Mouse (Mus musculus) midbrain, embryonic 13.5 days (tissue): ENCODE data around the gene Ctnna2. TPM values are rescaled to one million over a fixed set of nuclear protein-coding genes. Genes with fewer than 3 reads are reported as not detected.

Experiments
- ATAC-seq: fragments of 200-750 bp; cut with Nextera tagmentation; 2 replicates; pipeline ENCODE4 v1.8.0; 2017; ENCODE audit warnings: mild to moderate bottlenecking, moderate TSS enrichment, moderate library complexity
- H3K27ac ChIP-seq: fragments of 300-500 bp; sonication (generic); 2 replicates; pipeline ENCODE4 v1.5.1; 2015; ENCODE audit warnings: inconsistent platforms, mild to moderate bottlenecking, moderate library complexity
- H3K27me3 ChIP-seq: fragments of 300-500 bp; sonication (generic); 2 replicates; pipeline ENCODE4 v1.6.1; 2015; ENCODE audit warnings: mild to moderate bottlenecking, inconsistent platforms
- H3K36me3 ChIP-seq: fragments of 300-500 bp; sonication (generic); 2 replicates; pipeline ENCODE4 v1.6.1; 2015; ENCODE audit warnings: mild to moderate bottlenecking, inconsistent platforms
- H3K4me1 ChIP-seq: fragments of 300-500 bp; sonication (generic); replicated peaks from 2 replicates; pipeline ENCODE4 v1.6.1; 2015; ENCODE audit warnings: inconsistent platforms
- H3K4me2 ChIP-seq: fragments of 300-500 bp; sonication (generic); replicated peaks from 2 replicates; pipeline ENCODE4 v1.6.1; 2015; ENCODE audit warnings: moderate library complexity, mild to moderate bottlenecking, inconsistent platforms
- H3K4me3 ChIP-seq: fragments of 300-500 bp; sonication (generic); replicated peaks from 2 replicates; pipeline ENCODE4 v1.5.1; 2015; ENCODE audit warnings: mild to moderate bottlenecking, inconsistent platforms
- H3K9ac ChIP-seq: fragments of 300-500 bp; sonication (generic); replicated peaks from 2 replicates; pipeline ENCODE4 v1.6.1; 2015; ENCODE audit warnings: mild to moderate bottlenecking, inconsistent platforms
- H3K9me3 ChIP-seq: fragments of 300-500 bp; sonication (generic); 2 replicates; pipeline ENCODE4 v1.6.1; 2016; ENCODE audit warnings: mild to moderate bottlenecking, inconsistent platforms
- WGBS: fragments of 180-500 bp; shearing (Covaris S2); methylation state at CpG from one replicate; pipeline ENCODE4 v1.1.7; 2015; 5-methylcytosine and 5-hydroxymethylcytosine counted together
- polyA plus RNA-seq: library from polyadenylated mRNA; unstranded; fragments of >200 nt; fragmentation: Nextera tagmentation; extraction: Ambion mirVana; gene quantifications from 2 replicates; pipeline ENCODE4 v1.2.1, GENCODE M21; 2015

Gene Ctnna2
- polyA plus RNA-seq, 1 experiment from 2014 or later = 137 TPM

DNA sequence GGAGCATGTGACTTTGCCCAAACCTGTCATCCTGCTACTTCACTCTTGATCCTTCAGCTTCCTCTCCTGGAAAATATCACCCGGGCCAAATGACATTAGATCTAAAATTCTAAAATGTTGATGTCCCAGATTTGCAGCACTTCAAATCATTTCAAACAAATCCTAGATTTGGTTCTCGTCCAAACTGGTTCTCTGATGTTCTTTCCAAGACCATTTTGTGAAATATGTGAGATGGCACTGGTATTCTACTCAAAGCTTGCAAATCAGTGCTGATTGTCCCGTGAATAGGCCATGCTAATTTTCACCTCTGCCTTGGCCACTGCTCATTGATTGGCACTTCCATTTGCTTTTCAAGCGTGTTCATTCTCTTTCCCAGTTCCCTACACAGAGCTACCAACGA is 571.0 kb downstream of the Ctnna2 start:
- no peak overlapping the region for H3K9ac ChIP-seq
- WGBS = 79% methylated on average over 5 of the region's 5 CpGs
- no peaks in the 10 kb centered on the region for H3K4me1 ChIP-seq
- no peak overlapping the region for H3K4me2 ChIP-seq
- H3K9me3 ChIP-seq = no peaks in the 10 kb centered on the region
- no peak overlapping the region for H3K27ac ChIP-seq
- H3K4me3 ChIP-seq = no peak overlapping the region
- no peak for ATAC-seq
- no peaks in the 10 kb centered on the region for H3K27me3 ChIP-seq
- no peaks in the 10 kb centered on the region for H3K36me3 ChIP-seq

DNA sequence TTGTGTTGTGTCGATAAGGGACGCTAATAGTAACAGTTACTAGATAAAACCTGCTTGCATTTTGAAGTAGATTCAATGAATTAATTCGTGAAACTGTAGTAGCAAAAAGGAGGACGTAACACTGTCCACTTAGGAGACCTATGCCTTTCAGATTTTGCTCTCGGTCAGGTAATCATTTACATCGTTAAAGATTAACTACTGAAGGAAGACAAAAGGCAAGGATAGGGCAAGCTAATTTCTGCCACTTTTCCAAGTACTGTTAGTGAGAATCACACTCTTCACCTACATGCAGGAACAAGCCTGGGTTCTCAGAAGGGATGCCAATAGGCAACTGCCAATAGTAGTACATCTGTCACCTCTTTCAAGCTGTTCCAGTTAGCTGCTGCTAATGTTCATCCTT is 578.7 kb downstream of the Ctnna2 start:
- Histone ChIP-seq H3K27ac (no peak overlapping the region), H3K9me3 (no peaks in the 10 kb centered on the region), H3K27me3 (no peaks in the 10 kb centered on the region), H3K36me3 (no peaks in the 10 kb centered on the region), H3K4me2 (no peak overlapping the region), H3K9ac (no peak overlapping the region), H3K4me1 (no peaks in the 10 kb centered on the region), H3K4me3 (no peak overlapping the region)
- 92% methylated on average over 6 of the region's 6 CpGs for WGBS
- no peak for ATAC-seq

- Histone ChIP-seq H3K4me3 (no peak overlapping the region), H3K9ac (no peak overlapping the region), H3K27me3 (no peaks in the 10 kb centered on the region), H3K27ac (no peak overlapping the region), H3K4me2 (no peak overlapping the region), H3K4me1 (no peaks in the 10 kb centered on the region), H3K9me3 (no peaks in the 10 kb centered on the region), H3K36me3 (no peaks in the 10 kb centered on the region)
- 100% methylated on average over 1 of the region's 1 CpGs for WGBS
- ATAC-seq = no peak
Measured at GRCm38 (mm10) chr6:77391663-77392062, 587.8 kb downstream of the Ctnna2 start.

DNA sequence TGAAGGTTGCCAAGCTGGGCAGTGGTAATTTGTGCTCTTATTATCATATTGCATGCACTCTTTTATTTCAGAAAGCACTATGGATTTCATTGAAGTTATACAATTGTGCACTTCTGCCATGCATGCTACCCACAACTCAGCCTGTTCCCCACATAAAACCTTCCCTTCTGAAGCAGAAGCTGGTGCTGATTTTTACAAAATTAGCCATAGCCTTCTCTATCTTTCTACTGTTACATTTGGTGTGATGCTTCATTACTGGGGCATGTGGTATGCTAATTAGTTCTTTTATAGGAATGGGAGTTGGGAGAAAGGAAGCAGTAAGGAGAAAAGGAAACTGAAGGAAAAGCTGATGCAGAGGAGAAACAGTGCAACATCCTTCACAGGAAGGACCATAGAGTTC is 598.2 kb downstream of the Ctnna2 start:
- Histone ChIP-seq H3K4me1 (no peaks in the 10 kb centered on the region), H3K9me3 (no peaks in the 10 kb centered on the region), H3K9ac (no peak overlapping the region), H3K27me3 (no peaks in the 10 kb centered on the region), H3K4me2 (no peak overlapping the region), H3K36me3 (no peaks in the 10 kb centered on the region), H3K4me3 (no peak overlapping the region), H3K27ac (no peak overlapping the region)
- no peak for ATAC-seq

DNA sequence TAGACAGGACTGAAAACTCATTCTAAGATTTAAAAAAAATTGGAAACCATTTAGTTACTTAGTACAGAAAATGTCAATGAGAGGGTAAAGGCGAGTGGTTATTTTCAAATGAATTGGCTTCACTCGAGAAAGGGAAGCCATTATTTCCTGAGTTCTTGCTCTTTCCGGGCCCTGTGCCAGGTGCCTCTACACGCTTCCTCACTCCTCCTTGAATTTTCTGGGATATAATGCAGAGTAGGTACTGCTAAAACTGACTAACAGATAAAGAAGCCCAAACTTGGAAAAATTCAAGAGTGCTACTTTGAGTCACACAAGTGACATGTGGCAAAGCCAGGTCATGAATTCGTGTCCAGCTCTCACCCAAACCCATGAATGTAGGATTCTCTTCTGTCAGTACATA is 606.4 kb downstream of the Ctnna2 start:
- Histone ChIP-seq H3K4me1 (0 out of 2 replicates have a peak, but pooled peaks cover 4% of the 10 kb centered on the region), H3K27ac (no peak overlapping the region), H3K4me2 (no peak overlapping the region), H3K9me3 (no peaks in the 10 kb centered on the region), H3K36me3 (no peaks in the 10 kb centered on the region), H3K4me3 (no peak overlapping the region), H3K27me3 (no peaks in the 10 kb centered on the region), H3K9ac (no peak overlapping the region)
- 79% methylated on average over 5 of the region's 5 CpGs for WGBS
- no peak for ATAC-seq

GRCm38 (mm10) chr6:77371147-77371546 is 608.4 kb downstream of the Ctnna2 start:
- Histone ChIP-seq H3K27ac (no peak overlapping the region), H3K4me2 (no peak overlapping the region), H3K4me1 (peaks cover 4% of the 10 kb centered on the region; the same call in 1 of the 2 replicates), H3K9me3 (no peaks in the 10 kb centered on the region), H3K36me3 (no peaks in the 10 kb centered on the region), H3K4me3 (no peak overlapping the region), H3K27me3 (no peaks in the 10 kb centered on the region), H3K9ac (no peak overlapping the region)
- ATAC-seq = no peak
- WGBS = 84% methylated on average over 2 of the region's 2 CpGs

- Histone ChIP-seq H3K4me1 (peaks cover 6% of the 10 kb centered on the region; the same call in 1 of the 2 replicates), H3K27me3 (no peaks in the 10 kb centered on the region), H3K27ac (no peak overlapping the region), H3K36me3 (no peaks in the 10 kb centered on the region), H3K9me3 (no peaks in the 10 kb centered on the region), H3K4me3 (no peak overlapping the region), H3K4me2 (no peak overlapping the region), H3K9ac (no peak overlapping the region)
- 84% methylated on average over 6 of the region's 6 CpGs for WGBS
- ATAC-seq = no peak
Measured at GRCm38 (mm10) chr6:77358471-77358837, 621.0 kb downstream of the Ctnna2 start.

DNA sequence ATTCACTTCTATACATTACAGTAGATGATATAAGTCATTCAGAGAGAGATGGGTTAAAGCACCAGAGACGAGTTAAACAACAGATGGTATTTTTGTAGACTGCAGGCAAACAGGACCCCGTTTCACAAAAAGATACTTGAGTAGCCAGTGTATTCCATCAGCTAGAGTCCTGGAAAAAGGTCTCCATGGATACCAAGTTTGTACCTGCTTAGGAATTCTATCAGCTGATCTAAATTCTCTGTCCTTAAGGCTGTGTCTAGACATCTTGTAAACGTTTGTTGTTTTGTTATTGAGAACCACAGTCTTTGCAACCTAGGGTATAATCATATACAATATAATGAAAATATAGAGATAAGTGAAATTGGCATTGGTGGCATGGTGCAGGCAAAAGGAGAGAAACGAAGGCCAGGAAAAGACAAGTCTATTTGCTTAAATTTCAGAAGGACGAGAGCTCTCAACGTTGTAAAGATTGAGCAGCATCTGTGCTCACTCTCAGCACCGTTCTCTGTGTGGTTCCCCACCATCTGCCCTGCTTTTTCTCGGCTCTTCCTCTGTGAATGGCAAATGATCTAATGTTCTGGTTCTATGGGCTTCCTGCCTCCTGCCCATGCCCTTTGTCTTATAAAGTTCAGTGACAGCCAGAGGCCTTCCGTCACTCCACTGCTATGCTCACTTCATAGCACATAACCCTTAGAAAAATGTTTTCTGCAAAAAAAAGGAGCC is 621.6 kb downstream of the Ctnna2 start:
- no peaks in the 10 kb centered on the region for H3K27me3 ChIP-seq
- WGBS = 60% methylated on average over 9 of the region's 9 CpGs
- H3K4me1 ChIP-seq = peaks cover 6% of the 10 kb centered on the region; the same call in 1 of the 2 replicates
- H3K4me3 ChIP-seq = no peak overlapping the region
- no peak overlapping the region for H3K4me2 ChIP-seq
- no peak overlapping the region for H3K27ac ChIP-seq
- no peaks in the 10 kb centered on the region for H3K36me3 ChIP-seq
- no peaks in the 10 kb centered on the region for H3K9me3 ChIP-seq
- H3K9ac ChIP-seq = no peak overlapping the region
- ATAC-seq = no peak

- no peak for ATAC-seq
- WGBS = 39% methylated on average over 1 of the region's 1 CpGs
- H3K4me2 ChIP-seq = no peak overlapping the region
- no peak overlapping the region for H3K4me3 ChIP-seq
- no peaks in the 10 kb centered on the region for H3K36me3 ChIP-seq
- H3K27ac ChIP-seq = no peak overlapping the region
- H3K9me3 ChIP-seq = no peaks in the 10 kb centered on the region
- no peaks in the 10 kb centered on the region for H3K27me3 ChIP-seq
- no peak overlapping the region for H3K9ac ChIP-seq
- peaks cover 6% of the 10 kb centered on the region; the same call in 1 of the 2 replicates for H3K4me1 ChIP-seq
Measured at GRCm38 (mm10) chr6:77354826-77355225, 624.7 kb downstream of the Ctnna2 start.

DNA sequence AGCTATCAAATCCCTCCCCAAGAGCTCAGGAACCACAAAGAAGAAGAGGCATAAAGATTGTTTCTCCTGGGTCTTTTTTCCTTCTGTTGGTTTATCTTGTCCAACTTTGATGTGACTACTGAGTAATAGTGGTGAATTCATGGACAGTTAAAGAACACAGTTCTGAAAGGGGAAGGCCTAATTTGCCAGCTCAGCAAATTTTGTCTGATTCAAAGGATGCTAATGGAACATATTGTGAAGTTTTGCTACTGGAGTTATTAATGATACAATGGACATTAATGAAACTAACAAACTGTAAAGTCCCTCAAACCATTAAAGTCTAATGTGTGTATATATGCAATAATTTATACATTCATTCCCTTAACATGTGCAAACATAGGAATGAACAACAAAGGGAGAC is 635.7 kb downstream of the Ctnna2 start:
- H3K27ac ChIP-seq = no peak overlapping the region
- 0 out of 2 replicates have a peak, but pooled peaks cover 3% of the 10 kb centered on the region for H3K4me1 ChIP-seq
- no peaks in the 10 kb centered on the region for H3K36me3 ChIP-seq
- ATAC-seq = no peak
- no peak overlapping the region for H3K9ac ChIP-seq
- no peaks in the 10 kb centered on the region for H3K27me3 ChIP-seq
- no peak overlapping the region for H3K4me2 ChIP-seq
- no peak overlapping the region for H3K4me3 ChIP-seq
- no peaks in the 10 kb centered on the region for H3K9me3 ChIP-seq

GRCm38 (mm10) chr6:77335537-77335936 is 644.0 kb downstream of the Ctnna2 start:
- no peak overlapping the region for H3K9ac ChIP-seq
- H3K27ac ChIP-seq = no peak overlapping the region
- H3K4me1 ChIP-seq = no peaks in the 10 kb centered on the region
- no peak for ATAC-seq
- H3K36me3 ChIP-seq = no peaks in the 10 kb centered on the region
- 93% methylated on average over 2 of the region's 2 CpGs for WGBS
- H3K4me2 ChIP-seq = no peak overlapping the region
- H3K4me3 ChIP-seq = no peak overlapping the region
- no peaks in the 10 kb centered on the region for H3K27me3 ChIP-seq
- no peaks in the 10 kb centered on the region for H3K9me3 ChIP-seq

GRCm38 (mm10) chr6:77324748-77325147 is 654.8 kb downstream of the Ctnna2 start:
- no peak for ATAC-seq
- WGBS = 79% methylated on average over 3 of the region's 3 CpGs
- Histone ChIP-seq H3K27ac (no peak overlapping the region), H3K36me3 (no peaks in the 10 kb centered on the region), H3K4me2 (no peak overlapping the region), H3K4me1 (no peaks in the 10 kb centered on the region), H3K9me3 (no peaks in the 10 kb centered on the region), H3K27me3 (no peaks in the 10 kb centered on the region), H3K9ac (no peak overlapping the region), H3K4me3 (no peak overlapping the region)

- Histone ChIP-seq H3K36me3 (no peaks in the 10 kb centered on the region), H3K27ac (no peak overlapping the region), H3K9ac (no peak overlapping the region), H3K27me3 (no peaks in the 10 kb centered on the region), H3K4me2 (no peak overlapping the region), H3K4me1 (no peaks in the 10 kb centered on the region), H3K9me3 (no peaks in the 10 kb centered on the region), H3K4me3 (no peak overlapping the region)
- 83% methylated on average over 1 of the region's 1 CpGs for WGBS
- no peak for ATAC-seq
Measured at GRCm38 (mm10) chr6:77324327-77324726, 655.2 kb downstream of the Ctnna2 start.
